Mouse (Mus musculus) spleen, adult 2 months (tissue): ENCODE measurements around the gene Cd79b.

Experiments
- CTCF ChIP-seq: fragments of 200-500 bp; IDR thresholded peaks from 2 replicates; pipeline ENCODE4 v1.5.1; 2011; ENCODE audit warnings: mild to moderate bottlenecking, inconsistent platforms; ENCODE audit not compliant: insufficient read depth, insufficient read length, insufficient replicate concordance; ENCODE audit errors: extremely low read depth
- POLR2A ChIP-seq: fragments of 200-500 bp; IDR thresholded peaks from 2 replicates; pipeline ENCODE4 v1.6.1; 2011; ENCODE audit warnings: low read depth, low read length, inconsistent platforms

DNA sequence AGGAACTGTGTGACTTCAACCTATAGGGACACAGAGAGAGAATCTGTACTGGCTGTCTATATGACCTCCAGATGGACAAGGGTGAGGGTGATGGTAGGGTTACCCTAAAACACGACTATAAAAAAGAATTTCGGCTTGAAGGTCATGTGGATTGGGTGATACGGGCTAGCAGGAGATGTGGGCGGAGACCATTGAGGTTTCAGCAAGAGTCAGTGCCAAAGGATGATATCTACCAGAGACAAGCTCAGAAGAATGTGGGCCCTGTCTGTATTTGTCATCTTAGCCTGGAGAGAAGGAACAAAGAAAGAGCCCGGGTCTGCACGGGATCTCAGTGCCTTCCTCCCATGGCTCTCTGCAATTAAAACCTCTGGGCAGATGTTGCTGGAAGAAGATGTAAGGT lies 35.2 kb upstream of the Cd79b start:
- TF ChIP-seq CTCF = no peak
- TF ChIP-seq POLR2A = no peak
